ENCODE assay signal across 21 mouse cellular contexts in genomic region chr2:22617951-22618350, GRCm38 (mm10). TPM values are rescaled to one million over a fixed set of nuclear protein-coding genes. Genes with fewer than 3 reads are reported as not detected.
DNase-seq lines count a peak whose midpoint lies in the region; ATAC-seq and TF ChIP-seq lines count a peak whose summit lies in the region.
"Had no signal": no experiment of that assay in that cellular context is flagged by ENCODE, and none has a peak within 500 bp of the region (broad histone marks: within the 10 kb centered on the region; RNA-seq: fewer than 3 reads in every experiment).

No protein-coding gene starts in this region.

- no peak for ATAC-seq in hindbrain, embryonic 16.5 days
- ATAC-seq: activated CD4-positive, CD25-positive, alpha-beta regulatory T cell, adult 4 months had no signal

- H3K36me3 ChIP-seq in hindbrain, embryonic 10.5 days: no peaks in the 10 kb centered on the region
- H3K36me3 ChIP-seq in hindbrain, embryonic 16.5 days (ENCODE audit: control insufficient read depth, insufficient read depth, low read length): no peaks in the 10 kb centered on the region
- H3K36me3 ChIP-seq: limb, embryonic 15.5 days; liver, embryonic 15.5 days had no signal

- no peak overlapping the region for H3K4me2 ChIP-seq in hindbrain, embryonic 16.5 days (ENCODE audit: low read length)
- H3K4me2 ChIP-seq: limb, embryonic 15.5 days; liver, embryonic 15.5 days had no signal

- H3K27me3 ChIP-seq in hindbrain, embryonic 10.5 days (ENCODE audit: insufficient read depth, poor library complexity, severe bottlenecking): peaks cover 66% of the 10 kb centered on the region
- H3K27me3 ChIP-seq in hindbrain, embryonic 16.5 days (replicated peaks; ENCODE audit: control insufficient read depth, insufficient read depth, low read length): no peaks in the 10 kb centered on the region; the same call in 1 of the 2 replicates

- 3% methylated on average over 9 of the region's 9 CpGs for WGBS in hindbrain, embryonic 10.5 days
- WGBS in hindbrain, embryonic 16.5 days: 5% methylated on average over 9 of the region's 9 CpGs

- no peak for TF ChIP-seq POLR2A in brain, embryonic 14.5 days (IDR thresholded peaks at IDR 0.05; ENCODE audit: borderline replicate concordance, extremely low read depth, insufficient read depth, insufficient read length, poor library complexity, severe bottlenecking)

- H3K27ac ChIP-seq in hindbrain, embryonic 10.5 days: no peak overlapping the region
- no peak overlapping the region for H3K27ac ChIP-seq in hindbrain, embryonic 16.5 days (ENCODE audit: low read depth, low read length)
- H3K27ac ChIP-seq: heart, adult 2 months; limb, embryonic 15.5 days; liver, embryonic 15.5 days had no signal

- TF ChIP-seq CTCF in brain, embryonic 14.5 days (IDR thresholded peaks at IDR 0.05; ENCODE audit: borderline replicate concordance, extremely low read depth, insufficient read depth, insufficient read length): peak; percentile 23; the same call in 1 of the 2 replicates

- no peak overlapping the region for H3K9ac ChIP-seq in hindbrain, embryonic 16.5 days (ENCODE audit: low read depth, low read length)
- H3K9ac ChIP-seq: limb, embryonic 15.5 days; liver, embryonic 15.5 days had no signal

- DNase-seq in hindbrain, embryonic 10.5 days (ENCODE audit: low spot score): peak; percentile 7
- DNase-seq in right cerebral cortex, postnatal 4 days: peak; percentile 17
- no peak for DNase-seq in right cerebral cortex, postnatal 14 days
- DNase-seq in brain, embryonic 14.5 days (ENCODE audit: low read depth): peak; percentile 54
- peak; percentile 31 for DNase-seq in retina, postnatal 1 day
- DNase-seq in urinary bladder, postnatal 10 days (ENCODE audit: low spot score): no peak
- DNase-seq: adrenal gland, postnatal 14 days; cerebellum, adult 2 months; gastrocnemius, postnatal 25 days; heart, adult 2 months; heart, postnatal 36 days; kidney, adult 9 months; kidney, postnatal 25 days had no signal

- no peak overlapping the region for H3K4me3 ChIP-seq in hindbrain, embryonic 10.5 days
- H3K4me3 ChIP-seq in hindbrain, embryonic 16.5 days (ENCODE audit: low read length): no peak overlapping the region
- H3K4me3 ChIP-seq: heart, adult 2 months; limb, embryonic 15.5 days; liver, embryonic 15.5 days had no signal

- peaks cover 8% of the 10 kb centered on the region; the same call in 1 of the 2 replicates for H3K9me3 ChIP-seq in hindbrain, embryonic 10.5 days
- 0 out of 2 replicates have a peak, but pooled peaks cover 3% of the 10 kb centered on the region for H3K9me3 ChIP-seq in hindbrain, embryonic 16.5 days (ENCODE audit: control insufficient read depth, low read length)
- H3K9me3 ChIP-seq: limb, embryonic 15.5 days; liver, embryonic 15.5 days had no signal

- H3K4me1 ChIP-seq in hindbrain, embryonic 10.5 days (replicated peaks): peaks cover 30% of the 10 kb centered on the region
- H3K4me1 ChIP-seq in hindbrain, embryonic 16.5 days (ENCODE audit: control insufficient read depth, insufficient read depth, low read depth, low read length): peaks cover 14% of the 10 kb centered on the region
- H3K4me1 ChIP-seq: liver, embryonic 15.5 days had no signal

RNA-seq across cellular contexts. Expression of gene Gad2, which starts 4.1 kb away (rescaled TPM):
- polyA plus RNA-seq in hindbrain, embryonic 10.5 days (2016; fragmentation: Nextera tagmentation; extraction: Ambion mirVana): 1.3 and 13.6 TPM in 2 replicates
- polyA plus RNA-seq in hindbrain, embryonic 16.5 days (2015; fragmentation: Nextera tagmentation; extraction: Ambion mirVana): 41.1 and 42.3 TPM in 2 replicates
- polyA plus RNA-seq in brain, embryonic 14.5 days (2012; rRNA removed): 40.0 and 49.5 TPM in 2 replicates
- polyA plus RNA-seq: activated CD4-positive, CD25-positive, alpha-beta regulatory T cell, adult 4 months; C2C12; heart, adult 2 months; intestine, embryonic 14.5 days; spleen, adult 2 months; stomach, embryonic 14.5 days had no signal

Comparison
In these comparisons a context has a peak if more than half of its experiments do, and no peak if none do; other contexts are left out.
1. DNase-seq: peak in hindbrain, embryonic 10.5 days (single experiment), right cerebral cortex, postnatal 4 days (single experiment), brain, embryonic 14.5 days (single experiment) and retina, postnatal 1 day (single experiment); none in right cerebral cortex, postnatal 14 days (single experiment) and urinary bladder, postnatal 10 days (single experiment).